Comparison of ENCODE assay signal across 8 mouse cellular contexts in genomic region chr2:146221076-146221928, GRCm38 (mm10). TPM values are rescaled to one million over a fixed set of nuclear protein-coding genes. Genes with fewer than 3 reads are reported as not detected.
DNase-seq lines count a peak whose midpoint lies in the region; ATAC-seq lines count a peak whose summit lies in the region.

Insm1 (plus strand) TSS chr2:146221921.

- WGBS in heart, embryonic 11.5 days (ENCODE audit: insufficient replicate concordance), result 2% methylated on average over 66 of the region's 86 CpGs
- WGBS in embryonic facial prominence, embryonic 13.5 days, result under 1% methylated on average over 84 of the region's 86 CpGs
- WGBS in hindbrain, embryonic 16.5 days, result under 1% methylated on average over 59 of the region's 86 CpGs
- WGBS in midbrain, embryonic 12.5 days, result under 1% methylated on average over 64 of the region's 86 CpGs
- under 1% methylated on average over 60 of the region's 86 CpGs for WGBS in stomach, embryonic 16.5 days

- no peak within 1 kb of the TSS for H3K27ac ChIP-seq in heart, embryonic 11.5 days (ENCODE audit: low read depth, low read length)
- 0 out of 2 replicates have a peak within 1 kb of the TSS, but pooled peaks have one; percentile 4 for H3K27ac ChIP-seq in embryonic facial prominence, embryonic 13.5 days
- peak within 1 kb of the TSS; percentile 91 for H3K27ac ChIP-seq in hindbrain, embryonic 16.5 days (ENCODE audit: low read depth, low read length)
- H3K27ac ChIP-seq in midbrain, embryonic 12.5 days (replicated peaks), result peak within 1 kb of the TSS; percentile 98
- no peak within 1 kb of the TSS for H3K27ac ChIP-seq in stomach, embryonic 16.5 days (ENCODE audit: low read length)

- intact Hi-C loops in heart, postnatal 25 days (cut with DNase I), result loop anchor here (10.0 kb wide), 1 partner anchor 863 kb away; the partner anchor contains the start of gene Nkx2-4
- intact Hi-C loops in left cerebral cortex, postnatal 36 days (cut with DNase I), result loop anchor here (5.0 kb wide), 1 partner anchor 264 kb away; no protein-coding TSS in a partner anchor

- H3K27me3 ChIP-seq in heart, embryonic 11.5 days (ENCODE audit: control insufficient read depth, insufficient read depth, low read length), result peaks cover 90% of the 10 kb centered on the region
- peaks cover 95% of the 10 kb centered on the region for H3K27me3 ChIP-seq in embryonic facial prominence, embryonic 13.5 days
- H3K27me3 ChIP-seq in hindbrain, embryonic 16.5 days (replicated peaks; ENCODE audit: control insufficient read depth, insufficient read depth, low read length), result peaks cover 21% of the 10 kb centered on the region
- H3K27me3 ChIP-seq in midbrain, embryonic 12.5 days, result peaks cover 58% of the 10 kb centered on the region
- peaks cover 82% of the 10 kb centered on the region for H3K27me3 ChIP-seq in stomach, embryonic 16.5 days (ENCODE audit: control insufficient read depth, insufficient read depth, low read length)

- no peak for ATAC-seq in heart, embryonic 11.5 days (replicated peaks; ENCODE audit: insufficient number of reproducible peaks, low FRiP score, low TSS enrichment)
- ATAC-seq in embryonic facial prominence, embryonic 13.5 days (ENCODE audit: insufficient number of reproducible peaks, insufficient read depth, low FRiP score, low TSS enrichment, low read depth), result peak; percentile 60
- ATAC-seq in hindbrain, embryonic 16.5 days, result peak; percentile 67
- peak; percentile 71 for ATAC-seq in midbrain, embryonic 12.5 days (ENCODE audit: low FRiP score, low read depth)
- peak; percentile 68 for ATAC-seq in stomach, embryonic 16.5 days (ENCODE audit: insufficient read depth, low FRiP score)

- DNase-seq in heart, postnatal 25 days (ENCODE audit: low spot score), result no peak
- DNase-seq in adrenal gland, postnatal 36 days, result peak; percentile 51 to 52
- DNase-seq in left cerebral cortex, postnatal 36 days (ENCODE audit: low spot score in 2 of 2), result peak; percentile 54 to 55

- peak within 1 kb of the TSS; percentile 54 for H3K4me3 ChIP-seq in heart, embryonic 11.5 days (ENCODE audit: low read depth, low read length)
- H3K4me3 ChIP-seq in embryonic facial prominence, embryonic 13.5 days, result peak within 1 kb of the TSS; percentile 57
- H3K4me3 ChIP-seq in hindbrain, embryonic 16.5 days (ENCODE audit: low read length), result peak within 1 kb of the TSS; percentile 75
- H3K4me3 ChIP-seq in midbrain, embryonic 12.5 days, result peak within 1 kb of the TSS; percentile 81
- peak within 1 kb of the TSS; percentile 53 for H3K4me3 ChIP-seq in stomach, embryonic 16.5 days (replicated peaks; ENCODE audit: low read length)

- peaks cover 23% of the 10 kb centered on the region for H3K4me1 ChIP-seq in heart, embryonic 11.5 days (ENCODE audit: control insufficient read depth, insufficient read depth, low read length)
- peaks cover 43% of the 10 kb centered on the region for H3K4me1 ChIP-seq in embryonic facial prominence, embryonic 13.5 days
- H3K4me1 ChIP-seq in hindbrain, embryonic 16.5 days (ENCODE audit: control insufficient read depth, insufficient read depth, low read depth, low read length), result peaks cover 39% of the 10 kb centered on the region
- H3K4me1 ChIP-seq in midbrain, embryonic 12.5 days, result peaks cover 70% of the 10 kb centered on the region
- peaks cover 32% of the 10 kb centered on the region for H3K4me1 ChIP-seq in stomach, embryonic 16.5 days (ENCODE audit: control insufficient read depth, insufficient read depth, low read length)

- peak within 1 kb of the TSS; percentile 96 for H3K4me2 ChIP-seq in heart, embryonic 11.5 days
- peak within 1 kb of the TSS; percentile 95 for H3K4me2 ChIP-seq in embryonic facial prominence, embryonic 13.5 days
- H3K4me2 ChIP-seq in hindbrain, embryonic 16.5 days (ENCODE audit: low read length), result peak within 1 kb of the TSS; percentile 68
- H3K4me2 ChIP-seq in midbrain, embryonic 12.5 days (replicated peaks), result peak within 1 kb of the TSS; percentile 79
- peak within 1 kb of the TSS; percentile 96 for H3K4me2 ChIP-seq in stomach, embryonic 16.5 days (ENCODE audit: low read depth, low read length)

- H3K9ac ChIP-seq in heart, embryonic 11.5 days (ENCODE audit: low read depth, low read length), result no peak within 1 kb of the TSS; the same call in 1 of the 2 replicates
- peak within 1 kb of the TSS; percentile 68 for H3K9ac ChIP-seq in embryonic facial prominence, embryonic 13.5 days
- peak within 1 kb of the TSS; percentile 85 for H3K9ac ChIP-seq in hindbrain, embryonic 16.5 days (ENCODE audit: low read depth, low read length)
- H3K9ac ChIP-seq in midbrain, embryonic 12.5 days (replicated peaks), result peak within 1 kb of the TSS; percentile 90
- H3K9ac ChIP-seq in stomach, embryonic 16.5 days (ENCODE audit: low read length), result peak within 1 kb of the TSS; percentile 48

- H3K36me3 ChIP-seq in heart, embryonic 11.5 days (ENCODE audit: control insufficient read depth, insufficient read depth, low read length), result no peaks in the 10 kb centered on the region
- no peaks in the 10 kb centered on the region for H3K36me3 ChIP-seq in embryonic facial prominence, embryonic 13.5 days
- no peaks in the 10 kb centered on the region for H3K36me3 ChIP-seq in hindbrain, embryonic 16.5 days (ENCODE audit: control insufficient read depth, insufficient read depth, low read length)
- no peaks in the 10 kb centered on the region for H3K36me3 ChIP-seq in midbrain, embryonic 12.5 days
- no peaks in the 10 kb centered on the region for H3K36me3 ChIP-seq in stomach, embryonic 16.5 days (ENCODE audit: control insufficient read depth, insufficient read depth, low read length)

- H3K9me3 ChIP-seq in heart, embryonic 11.5 days (replicated peaks; ENCODE audit: control insufficient read depth, low read length), result no peaks in the 10 kb centered on the region
- no peaks in the 10 kb centered on the region for H3K9me3 ChIP-seq in embryonic facial prominence, embryonic 13.5 days
- no peaks in the 10 kb centered on the region for H3K9me3 ChIP-seq in hindbrain, embryonic 16.5 days (ENCODE audit: control insufficient read depth, low read length)
- H3K9me3 ChIP-seq in midbrain, embryonic 12.5 days, result no peaks in the 10 kb centered on the region
- H3K9me3 ChIP-seq in stomach, embryonic 16.5 days (replicated peaks; ENCODE audit: control insufficient read depth, low read length), result no peaks in the 10 kb centered on the region

RNA-seq across cellular contexts. Expression of gene Insm1, which starts in this region (rescaled TPM):
- not detected in 2 replicates for polyA plus RNA-seq in heart, embryonic 11.5 days (2014; fragmentation: Nextera tagmentation; extraction: Ambion mirVana)
- not detected for total RNA-seq in heart, postnatal 25 days (2021)
- total RNA-seq in adrenal gland, postnatal 36 days (2021), result 1 to 10 TPM; 2.9 to 6.4 TPM
- polyA plus RNA-seq in embryonic facial prominence, embryonic 13.5 days (2015; fragmentation: Nextera tagmentation; extraction: Ambion mirVana), result 0.80 and 1.4 TPM in 2 replicates
- 1.9 and 2.3 TPM in 2 replicates for polyA plus RNA-seq in hindbrain, embryonic 16.5 days (2015; fragmentation: Nextera tagmentation; extraction: Ambion mirVana)
- 1 to 10 TPM; 3.9 to 6.1 TPM for total RNA-seq in left cerebral cortex, postnatal 36 days (2021)
- 12.2 and 12.8 TPM in 2 replicates for polyA plus RNA-seq in midbrain, embryonic 12.5 days (2016; fragmentation: Nextera tagmentation; extraction: Ambion mirVana)
- polyA plus RNA-seq in stomach, embryonic 16.5 days (2015; fragmentation: Nextera tagmentation; extraction: Ambion mirVana), result 0.37 and 0.46 TPM in 2 replicates

Comparison
In these comparisons a context has a peak if more than half of its experiments do, and no peak if none do; other contexts are left out.
1. Peak in ATAC-seq, H3K4me3 ChIP-seq, H3K9ac ChIP-seq and H3K4me2 ChIP-seq in stomach, embryonic 16.5 days; RNA of the gene not detected or under 1 TPM.
2. H3K27ac ChIP-seq: peak in embryonic facial prominence, embryonic 13.5 days (single experiment), hindbrain, embryonic 16.5 days (single experiment) and midbrain, embryonic 12.5 days (single experiment); none in heart, embryonic 11.5 days (single experiment) and stomach, embryonic 16.5 days (single experiment).
3. Peak in every context shown above with its lines, with median percentiles within 50 percentile points of each other: H3K4me2 ChIP-seq and H3K4me3 ChIP-seq.